Mouse (Mus musculus): ENCODE results near the gene Ppil6.

Gene Ppil6

DNA sequence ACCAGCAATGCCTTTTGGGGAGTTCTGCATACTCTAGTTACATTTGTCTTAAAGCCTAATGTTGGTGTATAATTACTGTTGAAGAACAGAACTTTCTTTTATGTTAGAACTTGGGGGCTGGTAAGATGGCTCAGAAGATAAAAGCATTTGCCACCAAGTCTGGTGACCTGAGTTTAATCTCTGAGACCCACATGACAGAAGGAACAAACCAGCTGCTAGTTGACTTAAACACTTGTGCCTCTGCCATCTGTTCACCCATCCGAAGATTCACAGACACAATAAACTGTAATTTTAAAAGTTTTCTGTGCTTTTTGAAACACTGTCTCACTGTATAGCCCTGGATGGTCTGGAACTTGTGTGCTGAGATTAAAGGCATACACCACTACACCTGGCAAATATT lies 35.5 kb downstream of the Ppil6 start:
- no peak for DNase-seq (ENCODE audit: low read depth, low spot score)

- DNase-seq (ENCODE audit: low read depth, low spot score), result no peak
Measured at GRCm38 (mm10) chr10:41529972-41530371, 39.7 kb downstream of the Ppil6 start.

DNA sequence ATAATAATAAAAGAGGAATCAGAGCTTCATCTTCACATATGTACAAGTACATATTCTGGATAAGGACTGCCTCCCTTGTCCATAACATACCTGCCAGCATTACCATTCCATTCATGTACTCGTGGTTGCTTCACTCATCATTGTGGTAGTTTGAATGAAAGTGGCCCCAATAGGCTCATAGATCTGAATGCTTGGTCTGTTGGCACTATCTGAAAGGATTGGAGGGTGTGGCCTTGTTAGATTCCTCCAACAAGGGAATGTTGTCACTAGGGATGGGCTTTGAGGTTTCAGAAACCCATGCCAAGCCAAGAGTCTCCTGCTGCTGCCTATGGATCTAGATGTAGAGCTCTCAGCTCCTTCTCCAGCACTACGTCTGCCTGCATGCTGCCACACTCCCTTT lies 45.8 kb downstream of the Ppil6 start:
- no peak for DNase-seq (ENCODE audit: low read depth, low spot score)

GRCm38 (mm10) chr10:41536714-41537113 lies 46.5 kb downstream of the Ppil6 start:
- no peak for DNase-seq (ENCODE audit: low read depth, low spot score)

GRCm38 (mm10) chr10:41537226-41537982 lies 47.2 kb downstream of the Ppil6 start:
- no peak for DNase-seq (ENCODE audit: low read depth, low spot score)

- DNase-seq (ENCODE audit: low read depth, low spot score), result no peak
Measured at GRCm38 (mm10) chr10:41537983-41538330, 47.7 kb downstream of the Ppil6 start.

DNA sequence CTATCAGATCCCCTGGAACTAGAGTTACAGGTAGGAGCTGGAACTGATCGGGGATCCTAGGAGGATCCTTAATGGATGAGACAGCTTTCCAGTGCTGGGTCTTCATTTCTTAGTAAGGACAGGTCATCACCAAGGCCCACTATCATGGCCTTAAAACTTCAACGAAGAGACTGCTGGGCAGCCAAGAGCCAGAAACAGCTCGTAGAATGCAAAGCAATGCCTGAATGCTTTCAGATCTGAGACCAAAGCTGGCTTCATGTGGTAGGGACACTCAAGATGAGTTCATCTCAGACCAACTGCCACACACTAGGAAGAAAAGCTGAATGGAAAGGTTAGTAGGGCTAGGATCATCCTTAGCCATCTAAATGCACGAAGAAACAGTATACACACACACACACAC lies 48.7 kb downstream of the Ppil6 start:
- no peak for DNase-seq (ENCODE audit: low read depth, low spot score)

- DNase-seq (ENCODE audit: low read depth, low spot score), result no peak
Measured at GRCm38 (mm10) chr10:41542057-41542456, 51.8 kb downstream of the Ppil6 start.

- DNase-seq (ENCODE audit: low read depth, low spot score), result no peak
Measured at GRCm38 (mm10) chr10:41543439-41543838, 53.2 kb downstream of the Ppil6 start.

GRCm38 (mm10) chr10:41543844-41544243 lies 53.6 kb downstream of the Ppil6 start:
- no peak for DNase-seq (ENCODE audit: low read depth, low spot score)

- no peak for DNase-seq (ENCODE audit: low read depth, low spot score)
Measured at GRCm38 (mm10) chr10:41544481-41545190, 54.4 kb downstream of the Ppil6 start.

GRCm38 (mm10) chr10:41545224-41545755 lies 55.1 kb downstream of the Ppil6 start:
- no peak for DNase-seq (ENCODE audit: low read depth, low spot score)

DNA sequence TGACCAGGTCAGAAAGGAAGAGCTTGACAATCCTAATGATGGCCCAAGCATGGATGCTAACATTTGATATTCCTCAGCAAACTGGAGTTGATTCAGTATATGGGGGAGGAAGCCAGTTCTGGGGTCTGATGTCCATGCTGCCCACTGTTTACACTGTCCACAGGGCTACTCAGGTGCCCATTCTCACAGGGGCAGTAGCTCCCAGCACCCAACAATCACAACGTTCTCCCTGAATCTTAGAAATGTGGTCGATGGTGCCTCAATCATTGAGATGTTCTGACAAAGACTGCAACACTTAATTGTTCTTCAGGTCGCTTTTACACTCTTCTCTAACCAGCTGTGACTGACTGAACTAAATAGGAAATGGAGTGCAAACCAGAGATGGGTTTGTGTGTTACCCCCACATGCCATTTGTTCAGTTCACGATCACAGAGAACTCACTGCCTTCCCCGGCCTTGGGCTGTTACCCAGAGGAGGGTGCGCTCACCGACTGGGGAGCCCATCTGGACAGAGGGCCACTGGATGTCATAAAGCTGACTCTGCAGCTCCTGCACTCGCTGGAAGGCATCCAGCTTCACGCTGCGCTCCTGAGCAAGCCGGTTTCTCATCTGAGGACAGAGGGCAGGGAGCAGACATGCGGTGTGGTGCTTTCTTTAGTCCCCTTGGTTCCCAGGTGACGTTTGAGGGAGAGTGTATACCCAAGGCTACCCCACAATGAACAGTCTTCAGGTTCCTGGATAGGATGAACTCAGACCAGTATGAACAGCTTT lies 56.3 kb downstream of the Ppil6 start:
- DNase-seq (ENCODE audit: low read depth, low spot score), result no peak

DNA sequence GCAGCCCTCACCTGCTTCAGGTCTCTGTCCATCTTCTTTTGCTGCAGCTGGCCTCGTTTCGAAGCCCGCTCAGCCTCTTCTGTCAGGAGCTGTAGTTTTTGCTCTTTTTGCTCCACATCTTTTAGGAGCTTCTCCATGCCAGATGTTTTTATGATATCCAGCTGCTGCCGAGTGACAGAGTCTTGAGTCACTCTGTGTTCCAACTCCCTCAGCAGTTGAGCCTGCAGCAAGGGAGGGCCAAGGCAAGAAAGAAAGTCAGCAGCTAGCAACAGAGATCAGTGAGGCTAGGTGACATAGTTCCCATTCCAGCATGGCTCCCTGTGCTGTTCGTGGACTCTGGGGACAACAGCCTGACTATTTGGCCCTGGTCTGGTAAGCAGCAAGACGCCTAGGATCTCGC lies 60.5 kb downstream of the Ppil6 start:
- DNase-seq (ENCODE audit: low read depth, low spot score), result no peak

DNA sequence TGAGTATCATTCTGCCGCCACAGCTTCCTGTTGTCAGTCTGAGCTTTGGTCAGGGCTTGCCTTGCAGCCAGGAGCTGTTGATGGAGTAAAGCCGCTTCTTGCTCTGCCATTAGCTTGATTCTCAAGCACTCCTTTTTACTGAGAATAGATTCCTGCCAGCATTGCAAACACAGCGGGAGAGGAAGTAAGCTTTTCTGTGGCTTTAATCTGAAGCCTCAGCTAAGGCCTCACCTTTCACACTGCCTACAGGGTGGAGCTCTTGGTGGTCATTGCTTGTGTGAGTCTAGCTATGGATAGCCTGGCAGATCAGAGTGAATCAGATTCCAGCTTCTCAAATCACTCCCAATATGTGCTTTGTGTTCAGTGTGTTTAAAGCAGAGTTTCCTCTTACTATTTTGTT lies 62.1 kb downstream of the Ppil6 start:
- no peak for DNase-seq (ENCODE audit: low read depth, low spot score)

DNA sequence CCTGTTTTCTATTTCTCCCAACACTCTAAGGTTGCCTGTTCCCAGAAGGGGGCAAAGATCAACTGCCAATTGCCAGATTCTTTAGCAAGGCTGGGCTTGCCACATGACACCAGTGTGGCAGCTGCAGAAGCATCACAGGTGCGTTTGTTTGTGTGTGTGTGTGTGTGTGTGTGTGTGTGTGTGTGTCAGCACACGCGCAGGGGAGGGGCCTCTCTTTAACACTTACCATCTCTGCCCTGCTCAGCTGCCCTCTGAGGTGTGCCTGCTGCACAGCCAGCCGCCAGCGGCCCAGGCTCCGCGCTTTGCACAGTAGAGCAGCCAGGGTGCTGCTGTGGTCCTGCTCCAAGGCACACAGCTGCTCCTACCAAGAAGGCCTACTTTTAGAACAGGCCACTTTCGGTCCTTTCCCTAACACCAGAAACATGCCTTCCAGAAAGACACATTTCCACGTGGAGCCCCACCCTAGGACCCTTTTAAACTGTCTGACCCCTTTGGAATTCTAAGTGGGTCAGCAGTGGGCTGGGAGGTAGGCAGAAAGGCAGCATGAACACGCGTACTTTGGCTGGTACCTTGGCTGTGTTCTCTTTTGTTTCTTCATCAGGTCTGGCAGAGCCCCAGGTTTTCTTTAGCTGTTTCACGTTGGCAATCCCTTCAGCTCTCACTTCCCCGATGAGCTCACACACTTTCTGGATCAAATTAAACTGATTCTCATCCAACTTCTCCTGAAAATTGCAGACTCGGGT lies 62.8 kb downstream of the Ppil6 start:
- no peak for DNase-seq (ENCODE audit: low read depth, low spot score)

DNA sequence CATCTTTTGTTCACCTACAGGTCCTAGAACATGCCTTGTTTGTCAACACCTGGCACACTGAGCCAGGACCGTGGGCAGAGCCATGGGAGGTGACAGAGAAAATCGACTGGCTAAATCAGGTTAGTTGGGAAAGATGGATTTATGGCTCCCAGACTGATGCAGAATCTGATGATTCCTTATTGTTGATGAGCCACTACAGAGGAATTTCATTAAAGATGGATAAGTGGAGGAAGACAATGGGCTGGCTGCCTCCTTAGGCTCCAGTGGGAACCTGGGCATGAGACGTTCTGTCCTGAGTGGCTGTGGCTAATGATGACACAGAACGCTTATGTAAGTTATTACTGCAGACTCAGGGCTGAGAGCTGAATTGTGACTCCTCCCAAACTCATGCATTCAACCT lies 63.5 kb downstream of the Ppil6 start:
- no peak for DNase-seq (ENCODE audit: low read depth, low spot score)

DNA sequence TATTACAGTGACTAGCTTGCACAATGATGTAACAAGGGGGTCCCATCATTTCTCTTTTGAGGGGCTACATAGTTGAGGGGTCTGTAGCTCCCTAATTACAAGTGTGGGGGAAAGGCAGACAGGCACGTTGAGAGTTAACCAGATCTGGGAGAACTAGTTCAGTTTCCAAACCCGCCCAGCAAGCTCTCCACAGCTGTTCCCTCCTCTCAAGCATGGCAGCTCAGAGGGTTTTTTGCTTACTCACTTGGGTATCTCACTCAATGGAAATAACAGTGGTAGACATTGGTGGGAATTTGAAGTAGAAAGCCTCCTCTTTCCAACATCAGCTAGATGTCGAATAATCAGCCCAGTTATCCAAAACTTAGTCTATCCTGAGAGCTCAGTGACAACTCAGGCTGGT lies 64.8 kb downstream of the Ppil6 start:
- DNase-seq (ENCODE audit: low read depth, low spot score), result no peak

GRCm38 (mm10) chr10:41558401-41558800 lies 68.2 kb downstream of the Ppil6 start:
- DNase-seq (ENCODE audit: low read depth, low spot score), result no peak

DNA sequence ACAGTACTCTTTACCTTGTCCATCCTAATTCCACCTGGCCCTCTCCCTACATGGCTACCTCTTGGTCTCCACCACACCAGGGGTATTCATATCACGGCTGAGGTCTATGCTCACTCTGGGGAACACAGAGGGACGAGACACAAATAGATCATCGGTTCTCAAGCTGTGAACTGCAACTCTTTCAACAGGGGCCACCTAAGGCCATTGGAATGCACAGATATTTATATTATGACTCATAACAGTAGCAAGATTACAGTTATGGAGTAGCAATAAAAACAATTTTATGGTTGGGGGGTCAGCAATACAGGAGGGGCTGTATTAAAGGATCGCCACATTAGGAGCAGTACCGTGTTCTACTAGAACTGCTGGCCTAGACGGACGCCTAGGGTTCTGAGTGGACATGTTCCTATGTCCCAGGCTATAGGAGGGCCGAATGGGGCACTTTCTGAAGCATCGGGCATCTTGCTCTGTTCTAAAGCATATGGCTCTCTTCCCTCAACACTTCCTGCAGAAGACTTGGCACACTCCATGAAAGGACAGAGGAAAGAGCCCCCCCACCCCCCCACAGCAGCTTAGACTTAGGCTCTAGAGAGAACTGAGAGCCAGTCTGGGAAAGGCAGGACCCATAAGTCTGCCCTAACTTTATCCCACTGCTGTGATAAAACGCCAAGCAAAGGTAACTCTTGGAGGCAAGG lies 71.6 kb downstream of the Ppil6 start:
- no peak for DNase-seq (ENCODE audit: low read depth, low spot score)
